Mouse (Mus musculus) E14TG2a.4 (cell line): ENCODE measurements around the gene Gria1.

ENCODE experiments used
- H3K27me3 ChIP-seq: 2 replicates; pipeline ENCODE4 v1.6.1; 2014; ENCODE audit warnings: low read length, control low read depth; ENCODE audit not compliant: insufficient read depth
- H3K36me3 ChIP-seq: 2 replicates; pipeline ENCODE4 v1.6.1; 2014; ENCODE audit warnings: low read length, control low read depth; ENCODE audit not compliant: insufficient read depth
- H3K4me1 ChIP-seq: replicated peaks from 2 replicates; pipeline ENCODE4 v1.6.1; 2014; ENCODE audit warnings: low read depth, low read length, control low read depth
- H3K4me3 ChIP-seq: replicated peaks from 2 replicates; pipeline ENCODE4 v1.5.1; 2014; ENCODE audit warnings: mild to moderate bottlenecking, low read length
- H3K9me3 ChIP-seq: 2 replicates; pipeline ENCODE4 v1.6.1; 2014; ENCODE audit warnings: low read length, control low read depth
- CTCF ChIP-seq: conservative IDR thresholded peaks from 2 replicates; pipeline ENCODE4 v1.5.1; 2014; ENCODE audit warnings: low read length
- NANOG ChIP-seq: IDR thresholded peaks from 2 replicates; pipeline ENCODE4 v1.6.1; 2014; ENCODE audit warnings: borderline replicate concordance, low read length, mixed read lengths
- POU5F1 ChIP-seq: IDR thresholded peaks from 2 replicates; pipeline ENCODE4 v1.6.1; 2014; ENCODE audit warnings: low read length, borderline replicate concordance

The Gria1 gene

DNA sequence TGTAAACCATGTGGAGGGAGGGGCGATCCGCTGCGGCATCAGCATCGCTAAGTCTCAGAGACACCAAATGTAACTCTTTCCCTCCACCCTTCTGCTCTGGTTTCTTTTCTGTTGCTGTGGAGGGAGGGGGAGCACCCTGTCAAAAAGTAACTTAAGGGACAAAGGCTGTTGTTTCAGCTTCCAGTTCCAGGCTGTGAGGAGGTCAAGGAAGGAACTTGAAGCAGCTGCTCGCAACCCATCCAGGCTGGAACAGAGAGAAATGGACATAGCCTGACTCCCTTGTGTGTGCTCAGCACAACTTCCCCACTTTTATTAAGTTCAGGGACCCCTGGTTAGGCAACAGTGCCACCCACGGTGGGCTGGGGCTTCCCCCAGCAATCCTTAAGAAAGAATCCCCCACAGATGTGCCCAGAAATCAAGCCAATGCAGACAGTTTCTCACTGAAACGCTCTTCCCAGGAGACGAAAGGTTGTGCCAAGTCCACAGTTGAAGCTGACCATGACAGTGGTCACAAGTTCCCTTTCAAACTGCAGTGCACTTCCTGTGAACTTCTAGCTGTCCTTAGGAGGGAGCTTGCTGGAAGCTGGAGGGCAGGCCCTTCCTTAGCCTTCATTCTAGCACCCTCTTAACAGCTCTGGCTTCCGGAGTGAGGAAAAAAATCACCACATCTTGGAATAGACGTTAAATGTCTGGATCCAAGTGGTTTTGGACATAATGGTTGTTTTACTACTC lies 190.2 kb downstream of the Gria1 start:
- Histone ChIP-seq H3K9me3 (peaks cover 3% of the 10 kb centered on the region; the same call in 1 of the 2 replicates), H3K27me3 (no peaks in the 10 kb centered on the region), H3K4me3 (no peak overlapping the region), H3K4me1 (no peaks in the 10 kb centered on the region), H3K36me3 (no peaks in the 10 kb centered on the region)
- no peak for TF ChIP-seq NANOG
- TF ChIP-seq CTCF = no peak
- TF ChIP-seq POU5F1 = no peak

DNA sequence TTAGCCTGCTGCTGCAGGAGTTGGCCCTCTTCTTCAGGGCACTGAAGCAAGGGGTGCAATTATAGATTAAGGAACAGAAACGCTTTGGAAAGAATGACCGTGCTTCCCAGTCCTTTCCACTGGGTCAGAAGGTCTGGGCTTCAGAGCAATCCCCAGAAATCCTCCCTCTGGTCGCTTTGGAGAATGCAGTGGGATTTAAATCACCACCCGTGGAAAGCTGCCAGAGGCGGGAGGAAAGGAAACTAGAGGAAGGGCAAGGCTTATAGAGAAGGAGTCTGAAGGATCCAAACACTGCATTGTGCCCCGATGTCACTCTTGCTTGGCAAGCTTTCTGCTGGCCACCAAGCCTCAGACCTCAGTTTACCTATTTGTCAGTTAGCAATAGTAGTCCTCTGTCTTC lies 193.2 kb downstream of the Gria1 start:
- no peak for TF ChIP-seq NANOG
- no peak for TF ChIP-seq CTCF
- TF ChIP-seq POU5F1 = no peak
- no peaks in the 10 kb centered on the region for H3K4me1 ChIP-seq
- no peaks in the 10 kb centered on the region for H3K36me3 ChIP-seq

DNA sequence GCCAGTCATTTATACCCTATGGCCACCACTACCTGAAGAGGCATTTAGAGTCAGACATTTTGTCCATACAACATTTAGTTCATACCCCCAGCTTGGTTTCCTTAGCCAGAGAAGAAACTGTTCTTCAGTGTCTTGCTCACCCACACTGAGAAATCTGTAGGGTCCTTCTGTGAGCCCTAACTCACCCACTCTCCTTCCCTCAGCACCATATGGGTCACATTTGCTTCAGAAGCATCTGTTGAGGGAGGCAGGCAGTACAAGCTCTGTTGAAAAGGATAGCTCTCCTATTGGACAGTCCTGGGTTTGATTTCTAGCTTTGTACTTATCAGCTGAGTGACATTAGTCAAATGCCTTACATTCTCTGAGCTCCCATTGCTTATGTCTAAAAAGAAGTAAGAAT lies 196.1 kb downstream of the Gria1 start:
- TF ChIP-seq NANOG (no peak), CTCF (no peak), POU5F1 (no peak)
- Histone ChIP-seq H3K4me1 (no peaks in the 10 kb centered on the region), H3K27me3 (no peaks in the 10 kb centered on the region), H3K4me3 (no peak overlapping the region), H3K36me3 (no peaks in the 10 kb centered on the region), H3K9me3 (no peaks in the 10 kb centered on the region)

More for the DNA sequence above, 193.2 kb downstream of the Gria1 start:
- Histone ChIP-seq H3K4me3 (no peak overlapping the region), H3K27me3 (no peaks in the 10 kb centered on the region), H3K9me3 (no peaks in the 10 kb centered on the region)

DNA sequence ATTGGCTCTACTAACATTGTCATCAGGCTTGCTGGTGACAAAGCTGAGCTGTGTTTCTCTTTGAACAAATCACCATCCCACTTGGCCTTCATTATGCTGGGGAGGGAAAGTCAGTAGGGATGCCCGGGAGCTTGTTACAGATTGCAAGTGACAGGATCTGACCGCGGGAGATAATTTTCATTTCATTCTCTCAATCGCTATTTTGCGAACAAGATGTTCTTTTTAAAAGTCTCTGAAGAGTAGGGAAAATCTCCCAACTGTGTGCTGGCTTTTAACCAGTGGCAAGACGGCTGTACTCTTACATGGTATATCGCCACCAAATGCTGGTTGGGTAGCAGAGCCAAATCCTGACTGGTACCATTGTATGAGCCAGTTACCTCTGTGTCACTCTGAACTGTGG lies 202.9 kb downstream of the Gria1 start:
- TF ChIP-seq NANOG = no peak
- no peak for TF ChIP-seq POU5F1
- TF ChIP-seq CTCF = no peak
- Histone ChIP-seq H3K9me3 (no peaks in the 10 kb centered on the region), H3K4me3 (no peak overlapping the region), H3K4me1 (no peaks in the 10 kb centered on the region), H3K36me3 (no peaks in the 10 kb centered on the region), H3K27me3 (no peaks in the 10 kb centered on the region)

DNA sequence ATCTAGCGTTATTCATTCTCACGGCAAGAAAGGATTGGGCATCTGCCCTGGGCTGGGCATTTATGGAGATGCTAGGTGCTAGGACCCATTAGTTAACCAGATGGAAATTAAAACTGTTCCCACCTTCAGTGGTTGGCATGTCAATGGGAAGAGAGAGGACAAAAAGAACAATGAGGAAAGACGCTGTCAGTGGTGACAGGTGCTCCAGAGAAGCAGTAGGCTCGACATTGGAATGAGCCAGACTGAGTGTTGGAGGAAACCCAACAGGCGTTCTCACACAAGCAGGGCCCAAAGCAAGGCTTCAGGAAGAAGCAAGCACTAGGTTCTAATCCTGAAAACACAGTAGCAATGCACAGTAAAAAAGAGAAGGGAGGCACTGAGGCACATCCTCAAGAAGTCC lies 203.4 kb downstream of the Gria1 start:
- no peaks in the 10 kb centered on the region for H3K9me3 ChIP-seq
- H3K4me1 ChIP-seq = no peaks in the 10 kb centered on the region
- no peaks in the 10 kb centered on the region for H3K36me3 ChIP-seq
- no peak for TF ChIP-seq CTCF
- TF ChIP-seq NANOG = no peak
- TF ChIP-seq POU5F1 = no peak
- no peaks in the 10 kb centered on the region for H3K27me3 ChIP-seq
- H3K4me3 ChIP-seq = no peak overlapping the region

DNA sequence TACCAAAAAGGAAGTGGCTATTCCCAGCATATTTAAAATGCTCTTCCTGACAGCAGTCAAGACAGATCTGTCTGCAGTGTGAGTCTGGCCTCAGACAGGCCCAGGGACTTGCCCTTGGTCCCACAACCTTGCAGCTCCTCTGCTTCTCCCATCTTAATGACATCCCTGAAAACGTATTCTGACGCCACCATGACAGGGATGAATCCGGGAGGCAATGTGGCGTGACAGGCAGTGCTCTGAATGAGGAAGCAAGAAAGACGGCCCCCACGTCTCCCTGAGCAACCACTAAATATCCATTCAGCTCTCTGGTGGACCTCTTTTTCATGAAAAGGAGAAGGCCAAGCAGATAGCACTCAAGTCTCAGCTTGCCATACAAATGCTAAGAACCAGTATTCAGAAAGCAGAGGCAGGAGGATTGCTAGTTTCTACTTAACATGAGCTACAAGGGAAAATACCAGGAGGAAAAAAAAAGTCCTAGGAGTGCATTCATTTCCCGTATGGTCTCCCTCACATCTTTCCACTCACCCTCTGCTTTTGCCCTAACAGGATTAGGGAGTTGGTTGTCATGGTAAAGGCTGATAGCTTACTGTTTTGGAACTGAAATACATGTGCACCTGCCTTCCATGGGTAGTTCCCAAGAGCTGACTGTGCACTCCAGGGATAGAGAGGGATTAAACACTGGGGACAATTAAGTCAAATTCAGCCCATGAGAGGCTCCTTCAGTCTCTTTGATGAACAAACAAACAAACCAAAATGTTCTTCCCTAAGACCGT lies 211.8 kb downstream of the Gria1 start:
- Histone ChIP-seq H3K27me3 (no peaks in the 10 kb centered on the region), H3K36me3 (no peaks in the 10 kb centered on the region), H3K9me3 (no peaks in the 10 kb centered on the region), H3K4me1 (no peaks in the 10 kb centered on the region), H3K4me3 (no peak overlapping the region)
- TF ChIP-seq POU5F1 (no peak), CTCF (no peak), NANOG (no peak)

DNA sequence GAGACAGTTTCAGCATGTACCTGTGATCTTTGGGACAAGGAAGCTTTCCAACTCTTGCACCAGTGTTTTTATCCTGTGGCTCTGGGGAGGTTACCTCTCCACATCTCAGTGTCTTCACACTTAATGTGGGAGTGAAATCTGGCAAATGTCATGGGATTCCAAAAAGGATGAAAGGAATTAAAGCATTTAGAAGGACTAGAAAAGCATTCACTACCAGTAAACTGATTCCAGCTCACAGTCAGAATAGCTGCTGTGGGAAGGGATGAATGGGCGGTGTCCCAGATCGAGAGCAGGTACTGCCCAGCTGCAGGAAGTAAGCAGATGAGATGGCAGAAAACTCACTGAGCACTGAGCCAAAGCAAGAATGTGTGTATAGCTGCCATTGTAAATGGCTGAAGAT lies 224.3 kb downstream of the Gria1 start:
- no peaks in the 10 kb centered on the region for H3K27me3 ChIP-seq
- no peak overlapping the region for H3K4me3 ChIP-seq
- no peaks in the 10 kb centered on the region for H3K4me1 ChIP-seq
- no peaks in the 10 kb centered on the region for H3K36me3 ChIP-seq
- TF ChIP-seq NANOG (no peak), CTCF (no peak), POU5F1 (no peak)
- H3K9me3 ChIP-seq = peaks cover 36% of the 10 kb centered on the region

DNA sequence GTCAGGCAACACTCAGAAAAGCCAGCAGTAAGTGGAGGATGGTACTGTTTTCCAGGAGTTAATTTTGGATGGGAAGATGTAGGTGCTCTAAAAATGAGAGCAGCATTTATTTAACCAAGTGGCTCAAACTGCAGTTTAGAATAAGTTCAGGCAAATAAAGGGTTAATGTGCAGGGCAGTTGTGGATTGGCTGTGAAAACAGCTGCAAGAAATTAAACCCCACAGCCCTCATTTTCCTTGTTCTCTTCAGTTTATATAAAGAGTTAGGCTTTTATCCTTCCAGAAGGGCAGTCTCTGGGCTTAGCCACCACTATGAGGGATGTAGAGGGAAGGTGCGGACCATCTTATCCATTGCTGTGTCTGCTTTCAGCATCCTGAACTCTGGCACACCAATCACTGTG lies 225.2 kb downstream of the Gria1 start:
- H3K9me3 ChIP-seq = peaks cover 29% of the 10 kb centered on the region
- no peak overlapping the region for H3K4me3 ChIP-seq
- TF ChIP-seq CTCF = no peak
- no peaks in the 10 kb centered on the region for H3K4me1 ChIP-seq
- H3K27me3 ChIP-seq = no peaks in the 10 kb centered on the region
- no peaks in the 10 kb centered on the region for H3K36me3 ChIP-seq

DNA sequence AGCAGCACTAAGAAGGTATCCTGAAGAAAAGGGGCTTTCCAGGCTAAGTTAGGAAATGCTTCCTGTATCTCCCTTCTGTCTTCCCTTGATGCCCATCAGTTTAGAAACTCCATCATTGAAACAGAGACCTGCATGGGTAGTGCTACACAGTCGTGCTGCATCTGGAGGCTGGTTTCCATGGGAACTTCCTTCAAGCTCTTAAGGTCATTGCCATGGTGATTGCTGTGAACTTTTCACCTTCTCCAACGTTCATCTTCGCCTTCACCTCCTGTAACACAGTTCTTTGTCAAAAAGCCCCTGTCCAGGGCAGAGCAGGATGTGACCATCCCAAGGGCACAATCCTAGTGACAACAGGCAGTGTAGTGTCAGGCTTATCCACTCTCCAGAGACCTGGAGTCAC lies 228.6 kb downstream of the Gria1 start:
- Histone ChIP-seq H3K27me3 (no peaks in the 10 kb centered on the region), H3K4me1 (no peaks in the 10 kb centered on the region), H3K4me3 (no peak overlapping the region), H3K36me3 (no peaks in the 10 kb centered on the region), H3K9me3 (peaks cover 3% of the 10 kb centered on the region; the same call in 1 of the 2 replicates)
- TF ChIP-seq CTCF (no peak), POU5F1 (no peak), NANOG (no peak)
